Mouse (Mus musculus): ENCODE measurements around the gene Chchd3. TPM values are rescaled to one million over a fixed set of nuclear protein-coding genes. Genes with fewer than 3 reads are reported as not detected.

Gene Chchd3
- total RNA-seq (2018; cell fraction: chromatin; rRNA removed), result 10 to 100 TPM; 26.0 to 98.0 (median 77.6) TPM
- 10 to 100 TPM; 39.4 to 69.1 (median 57.6) TPM for total RNA-seq (2018; cell fraction: cytosol; rRNA removed)
- 10 to 100 TPM; 16.1 to 91.4 (median 41.2) TPM for total RNA-seq (2018; cell fraction: nucleus; rRNA removed)
- polyA plus RNA-seq (2018), result 39.1 to 88.6 TPM (median 74.6 TPM) in 3 replicates

GRCm38 (mm10) chr6:33059735-33060576 is at the start of gene Chchd3:
Gene Chchd3 (minus strand): TSS chr6:33060260.
- under 1% methylated on average over 50 of the region's 50 CpGs for WGBS (ENCODE audit: missing documents)
- peaks cover 45% of the 10 kb centered on the region for H3K79me2 ChIP-seq (ENCODE audit: inconsistent target)
- H3K4me3 ChIP-seq (ENCODE audit: inconsistent target), result peak within 1 kb of the TSS; percentile 93
- 0 out of 2 replicates have a peak, but pooled peaks cover under 1% of the 10 kb centered on the region for H3K36me3 ChIP-seq (ENCODE audit: inconsistent target)
- H3K27ac ChIP-seq, result peak within 1 kb of the TSS; percentile 38

- WGBS (ENCODE audit: missing documents), result 88% methylated on average over 6 of the region's 6 CpGs
- Histone ChIP-seq H3K79me2 (ENCODE audit: inconsistent target) (no peaks in the 10 kb centered on the region), H3K36me3 (ENCODE audit: inconsistent target) (no peaks in the 10 kb centered on the region), H3K4me3 (ENCODE audit: inconsistent target) (no peak overlapping the region), H3K27ac (no peak overlapping the region)
Observed at GRCm38 (mm10) chr6:33104661-33105060, 44.6 kb upstream of the Chchd3 start.

DNA sequence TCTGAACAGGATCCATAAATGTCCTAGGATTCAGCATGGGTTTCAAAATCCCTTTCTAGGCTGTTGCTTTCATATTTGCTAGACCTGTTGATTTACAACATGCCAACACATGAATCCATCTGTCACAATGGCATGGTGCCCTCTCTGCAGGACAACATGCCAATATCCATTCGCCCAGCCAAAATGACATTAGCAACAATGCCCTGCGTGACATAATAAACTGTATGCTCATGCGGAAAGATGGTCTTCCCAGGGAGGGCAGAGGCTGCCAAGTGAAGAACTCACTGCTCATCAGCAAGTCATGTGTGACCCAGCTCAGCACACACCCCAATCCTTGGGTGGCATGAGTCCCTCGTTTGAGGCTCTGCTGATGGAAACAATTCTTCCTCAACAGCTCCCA is 38.8 kb upstream of the Chchd3 start:
- Histone ChIP-seq H3K79me2 (ENCODE audit: inconsistent target) (no peaks in the 10 kb centered on the region), H3K36me3 (ENCODE audit: inconsistent target) (no peaks in the 10 kb centered on the region)
- 89% methylated on average over 4 of the region's 4 CpGs for WGBS (ENCODE audit: missing documents)

DNA sequence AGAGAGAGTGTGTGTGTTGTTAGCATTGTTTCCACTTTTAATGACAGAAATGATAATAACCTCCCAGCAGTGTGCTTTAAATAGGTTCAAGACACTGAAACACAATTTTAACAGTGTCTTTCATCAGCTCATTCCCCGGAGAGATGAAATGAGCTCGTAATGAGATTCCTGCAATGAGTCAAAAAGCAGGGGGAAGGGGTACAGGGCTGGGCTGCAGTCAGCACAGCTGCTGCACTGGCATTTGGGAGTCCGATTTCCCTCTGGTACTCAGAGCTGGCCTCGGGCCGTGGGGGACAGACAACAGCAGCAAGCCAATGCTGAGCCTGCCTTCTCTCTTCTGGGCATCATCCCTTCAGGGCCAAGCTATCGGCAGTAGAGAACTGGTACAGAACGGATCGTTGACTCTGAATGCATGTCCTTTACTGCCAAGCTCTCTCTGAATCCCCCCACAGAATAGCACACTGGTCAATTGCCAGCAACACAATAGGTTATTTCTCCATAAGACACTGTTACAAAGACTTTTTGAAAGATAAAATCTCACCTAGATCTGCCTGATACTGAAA is 34.7 kb upstream of the Chchd3 start:
- no peaks in the 10 kb centered on the region for H3K36me3 ChIP-seq (ENCODE audit: inconsistent target)
- H3K4me3 ChIP-seq (ENCODE audit: inconsistent target), result no peak overlapping the region
- no peak overlapping the region for H3K27ac ChIP-seq
- WGBS (ENCODE audit: missing documents), result 93% methylated on average over 8 of the region's 8 CpGs
- H3K79me2 ChIP-seq (ENCODE audit: inconsistent target), result no peaks in the 10 kb centered on the region

More for the DNA sequence above, 38.8 kb upstream of the Chchd3 start:
- no peak overlapping the region for H3K4me3 ChIP-seq (ENCODE audit: inconsistent target)
- no peak overlapping the region for H3K27ac ChIP-seq

DNA sequence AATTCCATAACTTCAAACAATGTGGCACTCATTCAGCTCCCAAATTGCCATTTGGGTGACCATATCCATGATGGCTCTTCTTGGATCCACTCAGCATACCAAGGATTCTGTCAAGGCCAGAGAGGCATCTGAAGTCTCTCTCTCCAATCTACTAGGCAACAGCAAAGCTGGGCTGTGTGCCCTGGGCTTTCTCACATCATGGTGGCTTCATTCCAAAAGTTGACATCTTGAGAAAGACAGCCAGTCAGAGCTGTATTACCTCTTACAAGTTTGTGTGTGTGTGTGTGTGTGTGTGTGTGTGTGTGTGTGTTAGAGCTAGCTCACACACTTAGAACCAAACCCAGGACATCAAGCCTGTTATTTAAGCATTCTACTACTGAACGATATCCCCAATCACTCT is 20.1 kb upstream of the Chchd3 start:
- H3K4me3 ChIP-seq (ENCODE audit: inconsistent target), result no peak overlapping the region

DNA sequence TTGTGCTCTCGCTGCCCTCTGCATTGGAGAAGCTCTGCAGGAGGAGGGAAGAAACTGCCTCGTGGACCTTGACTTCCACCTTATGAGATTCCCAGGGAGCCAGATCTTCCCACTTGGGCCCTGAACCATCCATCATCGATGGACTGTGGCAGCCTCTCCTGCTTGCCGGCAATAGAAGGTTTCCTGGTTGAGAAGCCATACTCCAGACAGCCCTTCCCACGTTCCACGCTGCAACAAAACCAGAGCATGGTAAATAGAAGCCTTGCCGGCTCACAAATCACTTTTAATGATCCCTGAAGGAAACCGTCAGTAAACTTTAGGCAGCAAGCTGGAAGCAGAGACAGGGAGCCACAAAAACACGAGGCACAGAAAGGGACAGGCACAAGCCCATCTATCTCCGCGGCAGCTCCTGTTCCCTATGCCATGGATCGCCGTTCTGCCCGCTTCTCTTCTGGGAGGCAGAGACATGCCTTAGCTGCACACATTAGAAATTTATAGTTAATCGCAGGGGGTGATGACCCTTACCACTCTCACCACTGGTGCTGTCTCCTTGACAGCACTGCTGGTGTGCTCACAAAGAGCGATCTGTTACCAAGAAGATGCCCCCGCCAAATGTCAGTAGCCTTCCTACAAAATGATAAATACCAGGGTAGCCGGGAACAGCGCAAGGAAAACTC is 18.3 kb upstream of the Chchd3 start:
- H3K36me3 ChIP-seq (ENCODE audit: inconsistent target), result no peaks in the 10 kb centered on the region
- no peaks in the 10 kb centered on the region for H3K79me2 ChIP-seq (ENCODE audit: inconsistent target)
- H3K4me3 ChIP-seq (ENCODE audit: inconsistent target), result no peak overlapping the region
- WGBS (ENCODE audit: missing documents), result 73% methylated on average over 16 of the region's 19 CpGs
- H3K27ac ChIP-seq, result no peak overlapping the region

More for the DNA sequence above, 20.1 kb upstream of the Chchd3 start:
- 100% methylated on average over 1 of the region's 1 CpGs for WGBS (ENCODE audit: missing documents)
- Histone ChIP-seq H3K79me2 (ENCODE audit: inconsistent target) (no peaks in the 10 kb centered on the region), H3K36me3 (ENCODE audit: inconsistent target) (no peaks in the 10 kb centered on the region), H3K27ac (no peak overlapping the region)

- H3K4me3 ChIP-seq (ENCODE audit: inconsistent target), result no peak overlapping the region
- H3K79me2 ChIP-seq (ENCODE audit: inconsistent target), result no peaks in the 10 kb centered on the region
- WGBS (ENCODE audit: missing documents), result 78% methylated on average over 4 of the region's 4 CpGs
- no peaks in the 10 kb centered on the region for H3K36me3 ChIP-seq (ENCODE audit: inconsistent target)
- no peak overlapping the region for H3K27ac ChIP-seq
Observed at GRCm38 (mm10) chr6:33066462-33066861, 6.4 kb upstream of the Chchd3 start.

DNA sequence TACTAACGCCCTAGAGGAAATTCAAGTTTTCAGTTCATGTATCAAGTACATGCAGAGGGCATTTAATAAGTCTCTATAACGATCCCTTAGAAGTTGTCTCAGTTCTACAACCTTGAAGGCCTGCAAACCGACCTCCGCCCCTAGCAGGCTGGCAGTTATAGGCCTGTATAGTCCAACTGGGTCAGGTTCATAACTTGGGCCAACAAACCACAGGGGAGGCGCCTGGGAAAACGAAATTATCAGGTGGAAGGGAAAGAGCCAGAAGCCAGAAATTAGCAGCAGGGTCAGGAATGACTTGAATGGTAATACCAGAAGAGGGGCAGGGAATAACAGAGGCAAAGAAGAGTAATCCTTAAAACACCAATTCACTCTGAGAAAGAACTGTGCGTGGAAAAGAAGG is 784 bp downstream of the Chchd3 start:
- Histone ChIP-seq H3K4me3 (ENCODE audit: inconsistent target) (peak overlapping the region; percentile 93), H3K27ac (peak overlapping the region; percentile 38), H3K36me3 (ENCODE audit: inconsistent target) (peaks cover 8% of the 10 kb centered on the region; the same call in 1 of the 2 replicates), H3K79me2 (ENCODE audit: inconsistent target) (peaks cover 51% of the 10 kb centered on the region)
- 35% methylated on average over 7 of the region's 7 CpGs for WGBS (ENCODE audit: missing documents)

DNA sequence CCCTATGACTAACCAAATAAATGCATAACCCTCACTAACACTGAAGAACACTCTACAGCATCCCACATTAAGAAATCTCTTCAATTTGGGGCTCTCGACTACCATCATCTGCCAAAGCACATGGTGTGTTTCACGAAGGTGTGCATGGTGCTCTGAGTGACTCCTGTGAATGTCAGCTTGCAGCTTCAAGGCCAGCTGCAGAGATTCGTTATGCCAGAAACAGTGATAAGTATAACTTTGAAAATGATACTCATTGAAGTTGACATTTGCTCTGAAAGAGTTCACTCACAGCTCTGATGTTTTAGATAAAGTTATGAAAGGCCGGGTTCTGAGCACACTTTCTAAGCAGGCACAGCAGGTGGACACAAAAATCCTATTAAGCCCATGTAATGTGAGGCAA is 3.7 kb downstream of the Chchd3 start:
- peaks cover 10% of the 10 kb centered on the region; the same call in 1 of the 2 replicates for H3K36me3 ChIP-seq (ENCODE audit: inconsistent target)
- peaks cover 60% of the 10 kb centered on the region for H3K79me2 ChIP-seq (ENCODE audit: inconsistent target)
- no peak overlapping the region for H3K27ac ChIP-seq
- H3K4me3 ChIP-seq (ENCODE audit: inconsistent target), result no peak overlapping the region
- WGBS (ENCODE audit: missing documents), result 95% methylated on average over 4 of the region's 4 CpGs

DNA sequence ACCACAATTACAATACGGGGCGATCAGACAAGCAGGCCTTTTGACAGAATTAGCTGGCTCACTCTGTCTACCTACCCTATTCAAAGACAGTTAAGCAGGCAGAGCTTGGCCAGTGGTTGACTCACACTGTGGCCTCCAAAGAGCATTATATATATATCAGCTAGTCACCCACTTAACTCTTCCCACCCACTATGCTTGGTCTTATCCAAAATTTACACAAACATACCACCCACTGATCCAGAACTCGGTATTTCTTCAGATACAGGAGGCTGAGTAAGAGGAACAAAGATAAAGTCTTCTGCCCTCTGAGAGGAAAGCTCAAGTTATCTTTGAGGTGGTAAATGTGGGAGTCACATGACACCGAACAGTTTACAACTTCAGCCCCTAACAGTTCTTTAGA is 4.4 kb downstream of the Chchd3 start:
- 86% methylated on average over 4 of the region's 4 CpGs for WGBS (ENCODE audit: missing documents)
- Histone ChIP-seq H3K36me3 (ENCODE audit: inconsistent target) (peaks cover 10% of the 10 kb centered on the region; the same call in 1 of the 2 replicates), H3K79me2 (ENCODE audit: inconsistent target) (peaks cover 60% of the 10 kb centered on the region), H3K27ac (no peak overlapping the region), H3K4me3 (ENCODE audit: inconsistent target) (no peak overlapping the region)

DNA sequence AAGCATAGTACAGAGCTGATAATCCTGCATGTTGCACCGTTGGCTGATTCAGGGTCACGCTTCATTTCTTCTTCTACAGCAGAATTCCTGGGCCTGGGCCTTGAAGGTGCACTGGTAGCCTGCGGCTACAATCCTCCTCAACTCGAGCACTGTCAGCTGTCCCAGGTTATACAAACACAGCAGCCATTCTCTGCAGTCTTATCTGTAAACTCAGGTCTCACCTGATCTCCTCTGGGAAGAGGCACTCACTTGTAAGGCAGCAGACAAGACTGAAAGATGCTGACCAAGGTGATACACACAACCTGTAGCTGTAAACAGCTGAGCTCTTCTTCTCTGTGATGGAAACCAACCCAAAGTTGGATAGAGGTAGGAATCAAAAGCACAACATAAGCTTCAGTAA is 5.1 kb downstream of the Chchd3 start:
- no peak overlapping the region for H3K27ac ChIP-seq
- 94% methylated on average over 4 of the region's 4 CpGs for WGBS (ENCODE audit: missing documents)
- H3K4me3 ChIP-seq (ENCODE audit: inconsistent target), result no peak overlapping the region
- peaks cover 60% of the 10 kb centered on the region for H3K79me2 ChIP-seq (ENCODE audit: inconsistent target)
- peaks cover 10% of the 10 kb centered on the region; the same call in 1 of the 2 replicates for H3K36me3 ChIP-seq (ENCODE audit: inconsistent target)

GRCm38 (mm10) chr6:33051642-33052041 is 8.4 kb downstream of the Chchd3 start:
- H3K27ac ChIP-seq, result no peak overlapping the region
- H3K79me2 ChIP-seq (ENCODE audit: inconsistent target), result peaks cover 26% of the 10 kb centered on the region
- H3K36me3 ChIP-seq (ENCODE audit: inconsistent target), result peaks cover 15% of the 10 kb centered on the region; the same call in 1 of the 2 replicates
- 50% methylated on average over 1 of the region's 2 CpGs for WGBS (ENCODE audit: missing documents)
- no peak overlapping the region for H3K4me3 ChIP-seq (ENCODE audit: inconsistent target)

GRCm38 (mm10) chr6:33049705-33050420 is 10.2 kb downstream of the Chchd3 start:
- H3K36me3 ChIP-seq (ENCODE audit: inconsistent target), result peaks cover 14% of the 10 kb centered on the region; the same call in 1 of the 2 replicates
- H3K27ac ChIP-seq, result no peak overlapping the region
- 92% methylated on average over 6 of the region's 6 CpGs for WGBS (ENCODE audit: missing documents)
- H3K79me2 ChIP-seq (ENCODE audit: inconsistent target), result peaks cover 14% of the 10 kb centered on the region; the same call in 1 of the 2 replicates
- H3K4me3 ChIP-seq (ENCODE audit: inconsistent target), result no peak overlapping the region

- H3K79me2 ChIP-seq (ENCODE audit: inconsistent target), result no peaks in the 10 kb centered on the region
- H3K4me3 ChIP-seq (ENCODE audit: inconsistent target), result no peak overlapping the region
- WGBS (ENCODE audit: missing documents), result 96% methylated on average over 5 of the region's 5 CpGs
- no peak overlapping the region for H3K27ac ChIP-seq
- peaks cover 6% of the 10 kb centered on the region; the same call in 1 of the 2 replicates for H3K36me3 ChIP-seq (ENCODE audit: inconsistent target)
Observed at GRCm38 (mm10) chr6:33043480-33043879, 16.6 kb downstream of the Chchd3 start.
